ENCODE assay signal across 9 mouse cellular contexts in genomic region chr7:113419070-113419782, GRCm38 (mm10). TPM values are rescaled to one million over a fixed set of nuclear protein-coding genes. Genes with fewer than 3 reads are reported as not detected.
DNase-seq lines count a peak whose midpoint lies in the region; ATAC-seq lines count a peak whose summit lies in the region.
"Had no signal": no experiment of that assay in that cellular context is flagged by ENCODE, and none has a peak within 500 bp of the region (broad histone marks: within the 10 kb centered on the region; RNA-seq: fewer than 3 reads in every experiment).

No protein-coding gene starts in this region.

- H3K9ac ChIP-seq in stomach, embryonic 16.5 days (ENCODE audit: low read length), result no peak overlapping the region
- H3K9ac ChIP-seq in midbrain, embryonic 13.5 days (replicated peaks), result no peak overlapping the region
- H3K9ac ChIP-seq: limb, embryonic 12.5 days had no signal

- H3K4me3 ChIP-seq in stomach, embryonic 16.5 days (replicated peaks; ENCODE audit: low read length), result no peak overlapping the region
- no peak overlapping the region for H3K4me3 ChIP-seq in midbrain, embryonic 13.5 days (replicated peaks)
- H3K4me3 ChIP-seq in hindbrain, embryonic 10.5 days, result no peak overlapping the region
- H3K4me3 ChIP-seq: limb, embryonic 12.5 days had no signal

- no peaks in the 10 kb centered on the region for H3K36me3 ChIP-seq in stomach, embryonic 16.5 days (ENCODE audit: control insufficient read depth, insufficient read depth, low read length)
- no peaks in the 10 kb centered on the region for H3K36me3 ChIP-seq in midbrain, embryonic 13.5 days
- no peaks in the 10 kb centered on the region for H3K36me3 ChIP-seq in hindbrain, embryonic 10.5 days
- H3K36me3 ChIP-seq: limb, embryonic 12.5 days had no signal

- peak; percentile 89 for ATAC-seq in stomach, embryonic 16.5 days (ENCODE audit: insufficient read depth, low FRiP score)
- no peak for ATAC-seq in midbrain, embryonic 13.5 days

- DNase-seq in urinary bladder, postnatal 14 days (ENCODE audit: low spot score), result peak; percentile 86
- DNase-seq in urinary bladder, postnatal 10 days (ENCODE audit: low spot score), result no peak
- DNase-seq in fat pad, adult 2 months (ENCODE audit: extremely low read depth, low read depth, low spot score), result peak; percentile 26
- peak; percentile 31 to 34 for DNase-seq in kidney, postnatal 36 days
- no peak for DNase-seq in left cerebral cortex, adult 18-20 months (ENCODE audit: low spot score in 2 of 2)
- DNase-seq in hindbrain, embryonic 10.5 days (ENCODE audit: low spot score), result no peak

- no peak overlapping the region for H3K4me2 ChIP-seq in stomach, embryonic 16.5 days (ENCODE audit: low read depth, low read length)
- H3K4me2 ChIP-seq in midbrain, embryonic 13.5 days (replicated peaks), result no peak overlapping the region
- H3K4me2 ChIP-seq: limb, embryonic 12.5 days had no signal

- H3K27ac ChIP-seq in stomach, embryonic 16.5 days (ENCODE audit: low read length), result no peak overlapping the region; the same call in 1 of the 2 replicates
- H3K27ac ChIP-seq in midbrain, embryonic 13.5 days, result no peak overlapping the region
- H3K27ac ChIP-seq in hindbrain, embryonic 10.5 days, result no peak overlapping the region
- H3K27ac ChIP-seq: limb, embryonic 12.5 days had no signal

- H3K4me1 ChIP-seq in stomach, embryonic 16.5 days (ENCODE audit: control insufficient read depth, insufficient read depth, low read length), result 0 out of 2 replicates have a peak, but pooled peaks cover 7% of the 10 kb centered on the region
- no peaks in the 10 kb centered on the region for H3K4me1 ChIP-seq in midbrain, embryonic 13.5 days (replicated peaks)
- H3K4me1 ChIP-seq in hindbrain, embryonic 10.5 days (replicated peaks), result 0 out of 2 replicates have a peak, but pooled peaks cover 4% of the 10 kb centered on the region
- H3K4me1 ChIP-seq: limb, embryonic 12.5 days had no signal

- WGBS in stomach, embryonic 16.5 days, result 17% methylated on average over 4 of the region's 4 CpGs
- WGBS in midbrain, embryonic 13.5 days, result 59% methylated on average over 4 of the region's 4 CpGs
- 52% methylated on average over 4 of the region's 4 CpGs for WGBS in hindbrain, embryonic 10.5 days

- no peaks in the 10 kb centered on the region for H3K27me3 ChIP-seq in stomach, embryonic 16.5 days (ENCODE audit: control insufficient read depth, insufficient read depth, low read length)
- no peaks in the 10 kb centered on the region for H3K27me3 ChIP-seq in midbrain, embryonic 13.5 days
- H3K27me3 ChIP-seq in hindbrain, embryonic 10.5 days (ENCODE audit: insufficient read depth, poor library complexity, severe bottlenecking), result no peaks in the 10 kb centered on the region
- H3K27me3 ChIP-seq: limb, embryonic 12.5 days had no signal

- H3K9me3 ChIP-seq in stomach, embryonic 16.5 days (replicated peaks; ENCODE audit: control insufficient read depth, low read length), result no peaks in the 10 kb centered on the region
- H3K9me3 ChIP-seq in midbrain, embryonic 13.5 days, result no peaks in the 10 kb centered on the region
- no peaks in the 10 kb centered on the region for H3K9me3 ChIP-seq in hindbrain, embryonic 10.5 days
- H3K9me3 ChIP-seq: limb, embryonic 12.5 days had no signal

RNA-seq across cellular contexts. Expression of gene Pth, which starts 30.9 kb away (rescaled TPM):
- not detected in 2 replicates for polyA plus RNA-seq in stomach, embryonic 16.5 days (2015; fragmentation: Nextera tagmentation; extraction: Ambion mirVana)
- total RNA-seq in left cerebral cortex, adult 18-20 months (2021), result not detected
- not detected in 2 replicates for polyA plus RNA-seq in midbrain, embryonic 13.5 days (2015; fragmentation: Nextera tagmentation; extraction: Ambion mirVana)
- polyA plus RNA-seq in hindbrain, embryonic 10.5 days (2016; fragmentation: Nextera tagmentation; extraction: Ambion mirVana), result not detected in 2 replicates
- polyA plus RNA-seq: limb, embryonic 12.5 days had no signal

RNA-seq across cellular contexts. Expression of gene Btbd10, which starts 50.0 kb away (rescaled TPM):
- polyA plus RNA-seq in stomach, embryonic 16.5 days (2015; fragmentation: Nextera tagmentation; extraction: Ambion mirVana), result 21.6 and 23.4 TPM in 2 replicates
- total RNA-seq in left cerebral cortex, adult 18-20 months (2021), result 10 to 100 TPM; 86.6 to 90.3 TPM
- polyA plus RNA-seq in midbrain, embryonic 13.5 days (2015; fragmentation: Nextera tagmentation; extraction: Ambion mirVana), result 55.8 and 61.4 TPM in 2 replicates
- polyA plus RNA-seq in hindbrain, embryonic 10.5 days (2016; fragmentation: Nextera tagmentation; extraction: Ambion mirVana), result 27.5 and 30.2 TPM in 2 replicates

Comparison
In these comparisons a context has a peak if more than half of its experiments do, and no peak if none do; other contexts are left out.
1. DNase-seq: peak in urinary bladder, postnatal 14 days (single experiment), fat pad, adult 2 months (single experiment) and kidney, postnatal 36 days (2 of 2); none in urinary bladder, postnatal 10 days (single experiment), left cerebral cortex, adult 18-20 months (0 of 2) and hindbrain, embryonic 10.5 days (single experiment).